Mouse (Mus musculus): ENCODE results near the gene Rsph10b. TPM values are rescaled to one million over a fixed set of nuclear protein-coding genes. Genes with fewer than 3 reads are reported as not detected.

Gene Rsph10b
- polyA plus RNA-seq, 1 experiment = 4.4 TPM

GRCm38 (mm10) chr5:143917418-143917817 is 15.4 kb upstream of the Rsph10b start:
- H3K27ac ChIP-seq (ENCODE audit: insufficient read depth, low read length) = no peak overlapping the region
- H3K4me1 ChIP-seq (ENCODE audit: control insufficient read depth, insufficient read depth, low read length) = no peaks in the 10 kb centered on the region
- TF ChIP-seq EP300 (IDR thresholded peaks at IDR 0.05; ENCODE audit: insufficient read depth, low read depth, low read length) = no peak
- TF ChIP-seq CTCF (IDR thresholded peaks at IDR 0.05; ENCODE audit: low read depth, low read length) = peak; percentile 56
- no peak for TF ChIP-seq POLR2A (IDR thresholded peaks at IDR 0.05; ENCODE audit: insufficient read depth, low read length)
- no peak overlapping the region for H3K4me3 ChIP-seq (ENCODE audit: low read depth, low read length)
- H3K27me3 ChIP-seq (ENCODE audit: control insufficient read depth, insufficient read depth, low read length, poor library complexity, severe bottlenecking) = no peaks in the 10 kb centered on the region
- peaks cover 43% of the 10 kb centered on the region for H3K36me3 ChIP-seq (ENCODE audit: control insufficient read depth, insufficient read depth, low read length, poor library complexity, severe bottlenecking)
- no peak overlapping the region for H3K9ac ChIP-seq (ENCODE audit: low read depth, poor library complexity, severe bottlenecking)
- no peaks in the 10 kb centered on the region for H3K9me3 ChIP-seq (replicated peaks; ENCODE audit: control insufficient read depth, insufficient read depth, low read length, poor library complexity, severe bottlenecking)

- no peaks in the 10 kb centered on the region for H3K27me3 ChIP-seq (ENCODE audit: control insufficient read depth, insufficient read depth, low read length, poor library complexity, severe bottlenecking)
- no peaks in the 10 kb centered on the region for H3K4me1 ChIP-seq (ENCODE audit: control insufficient read depth, insufficient read depth, low read length)
- H3K27ac ChIP-seq (ENCODE audit: insufficient read depth, low read length) = no peak overlapping the region
- TF ChIP-seq POLR2A (IDR thresholded peaks at IDR 0.05; ENCODE audit: insufficient read depth, low read length) = no peak
- no peak for TF ChIP-seq EP300 (IDR thresholded peaks at IDR 0.05; ENCODE audit: insufficient read depth, low read depth, low read length)
- TF ChIP-seq CTCF (IDR thresholded peaks at IDR 0.05; ENCODE audit: low read depth, low read length) = no peak
- H3K4me3 ChIP-seq (ENCODE audit: low read depth, low read length) = no peak overlapping the region
- no peak overlapping the region for H3K9ac ChIP-seq (ENCODE audit: low read depth, poor library complexity, severe bottlenecking)
- no peaks in the 10 kb centered on the region for H3K9me3 ChIP-seq (replicated peaks; ENCODE audit: control insufficient read depth, insufficient read depth, low read length, poor library complexity, severe bottlenecking)
- H3K36me3 ChIP-seq (ENCODE audit: control insufficient read depth, insufficient read depth, low read length, poor library complexity, severe bottlenecking) = peaks cover 49% of the 10 kb centered on the region
These were observed 14.7 kb upstream of the Rsph10b start for GRCm38 (mm10) chr5:143918120-143918519.

GRCm38 (mm10) chr5:143924781-143925452 is 7.9 kb upstream of the Rsph10b start:
- H3K36me3 ChIP-seq (ENCODE audit: control insufficient read depth, insufficient read depth, low read length, poor library complexity, severe bottlenecking) = peaks cover 63% of the 10 kb centered on the region
- no peaks in the 10 kb centered on the region; the same call in 1 of the 2 replicates for H3K9me3 ChIP-seq (replicated peaks; ENCODE audit: control insufficient read depth, insufficient read depth, low read length, poor library complexity, severe bottlenecking)
- no peak for TF ChIP-seq EP300 (IDR thresholded peaks at IDR 0.05; ENCODE audit: insufficient read depth, low read depth, low read length)
- no peak for TF ChIP-seq CTCF (IDR thresholded peaks at IDR 0.05; ENCODE audit: low read depth, low read length)
- no peak for TF ChIP-seq POLR2A (IDR thresholded peaks at IDR 0.05; ENCODE audit: insufficient read depth, low read length)
- no peaks in the 10 kb centered on the region for H3K27me3 ChIP-seq (ENCODE audit: control insufficient read depth, insufficient read depth, low read length, poor library complexity, severe bottlenecking)
- H3K4me3 ChIP-seq (ENCODE audit: low read depth, low read length) = no peak overlapping the region
- no peaks in the 10 kb centered on the region for H3K4me1 ChIP-seq (ENCODE audit: control insufficient read depth, insufficient read depth, low read length)
- no peak overlapping the region for H3K27ac ChIP-seq (ENCODE audit: insufficient read depth, low read length)
- no peak overlapping the region for H3K9ac ChIP-seq (ENCODE audit: low read depth, poor library complexity, severe bottlenecking)

- H3K4me3 ChIP-seq (ENCODE audit: low read depth, low read length) = no peak within 1 kb of the TSS
- H3K4me1 ChIP-seq (ENCODE audit: control insufficient read depth, insufficient read depth, low read length) = no peaks in the 10 kb centered on the region
- H3K36me3 ChIP-seq (ENCODE audit: control insufficient read depth, insufficient read depth, low read length, poor library complexity, severe bottlenecking) = peaks cover 49% of the 10 kb centered on the region
- TF ChIP-seq CTCF (IDR thresholded peaks at IDR 0.05; ENCODE audit: low read depth, low read length) (no peak), POLR2A (IDR thresholded peaks at IDR 0.05; ENCODE audit: insufficient read depth, low read length) (no peak), EP300 (IDR thresholded peaks at IDR 0.05; ENCODE audit: insufficient read depth, low read depth, low read length) (no peak)
- no peaks in the 10 kb centered on the region for H3K27me3 ChIP-seq (ENCODE audit: control insufficient read depth, insufficient read depth, low read length, poor library complexity, severe bottlenecking)
- H3K9ac ChIP-seq (ENCODE audit: low read depth, poor library complexity, severe bottlenecking) = no peak within 1 kb of the TSS
- no peak within 1 kb of the TSS for H3K27ac ChIP-seq (ENCODE audit: insufficient read depth, low read length)
- no peaks in the 10 kb centered on the region; the same call in 1 of the 2 replicates for H3K9me3 ChIP-seq (replicated peaks; ENCODE audit: control insufficient read depth, insufficient read depth, low read length, poor library complexity, severe bottlenecking)
These were observed 5.0 kb upstream of the Rsph10b start, which contains the start of gene Gm42421 for GRCm38 (mm10) chr5:143927875-143928274. TSS of gene Gm42421 (plus strand) at chr5:143928175.

- H3K4me3 ChIP-seq (ENCODE audit: low read depth, low read length) = no peak overlapping the region
- no peaks in the 10 kb centered on the region for H3K27me3 ChIP-seq (ENCODE audit: control insufficient read depth, insufficient read depth, low read length, poor library complexity, severe bottlenecking)
- no peak overlapping the region for H3K27ac ChIP-seq (ENCODE audit: insufficient read depth, low read length)
- H3K9ac ChIP-seq (ENCODE audit: low read depth, poor library complexity, severe bottlenecking) = no peak overlapping the region
- H3K36me3 ChIP-seq (ENCODE audit: control insufficient read depth, insufficient read depth, low read length, poor library complexity, severe bottlenecking) = peaks cover 38% of the 10 kb centered on the region
- TF ChIP-seq CTCF (IDR thresholded peaks at IDR 0.05; ENCODE audit: low read depth, low read length) = no peak
- TF ChIP-seq POLR2A (IDR thresholded peaks at IDR 0.05; ENCODE audit: insufficient read depth, low read length) = no peak
- TF ChIP-seq EP300 (IDR thresholded peaks at IDR 0.05; ENCODE audit: insufficient read depth, low read depth, low read length) = no peak
- no peaks in the 10 kb centered on the region for H3K4me1 ChIP-seq (ENCODE audit: control insufficient read depth, insufficient read depth, low read length)
- no peaks in the 10 kb centered on the region; the same call in 1 of the 2 replicates for H3K9me3 ChIP-seq (replicated peaks; ENCODE audit: control insufficient read depth, insufficient read depth, low read length, poor library complexity, severe bottlenecking)
These were observed 3.5 kb upstream of the Rsph10b start for GRCm38 (mm10) chr5:143929291-143929690.

GRCm38 (mm10) chr5:143930656-143931055 is 2.2 kb upstream of the Rsph10b start:
- Histone ChIP-seq H3K27me3 (ENCODE audit: control insufficient read depth, insufficient read depth, low read length, poor library complexity, severe bottlenecking) (no peaks in the 10 kb centered on the region), H3K9me3 (replicated peaks; ENCODE audit: control insufficient read depth, insufficient read depth, low read length, poor library complexity, severe bottlenecking) (no peaks in the 10 kb centered on the region; the same call in 1 of the 2 replicates), H3K4me1 (ENCODE audit: control insufficient read depth, insufficient read depth, low read length) (no peaks in the 10 kb centered on the region), H3K36me3 (ENCODE audit: control insufficient read depth, insufficient read depth, low read length, poor library complexity, severe bottlenecking) (peaks cover 30% of the 10 kb centered on the region), H3K27ac (ENCODE audit: insufficient read depth, low read length) (no peak overlapping the region), H3K4me3 (ENCODE audit: low read depth, low read length) (no peak overlapping the region), H3K9ac (ENCODE audit: low read depth, poor library complexity, severe bottlenecking) (no peak overlapping the region)
- no peak for TF ChIP-seq POLR2A (IDR thresholded peaks at IDR 0.05; ENCODE audit: insufficient read depth, low read length)
- TF ChIP-seq EP300 (IDR thresholded peaks at IDR 0.05; ENCODE audit: insufficient read depth, low read depth, low read length) = no peak
- no peak for TF ChIP-seq CTCF (IDR thresholded peaks at IDR 0.05; ENCODE audit: low read depth, low read length)

Measured in ES-Bruce4 (cell line).